Mouse (Mus musculus) ES-Bruce4 (cell line): ENCODE measurements around the gene Ddx55.

Source experiments
- CTCF ChIP-seq: IDR thresholded peaks from one replicate; pipeline ENCODE4 v1.8.1; 2011; ENCODE audit warnings: low read depth, low read length
- POLR2A ChIP-seq: IDR thresholded peaks from one replicate; pipeline ENCODE4 v1.8.1; 2011; ENCODE audit warnings: low read length; ENCODE audit not compliant: insufficient read depth

- TF ChIP-seq CTCF = peak; percentile 32
- TF ChIP-seq POLR2A = no peak
Observed at GRCm38 (mm10) chr5:124538813-124539792, 13.6 kb upstream of the Ddx55 start.
